Mouse (Mus musculus) heart, postnatal 0 days (tissue): ENCODE results near the gene Rbfox1.

Experiments
- CTCF ChIP-seq: IDR thresholded peaks from 2 replicates; pipeline ENCODE4 v1.5.1; 2016; ENCODE audit warnings: antibody characterized with exemption, control low read depth, low read depth
- EP300 ChIP-seq: IDR thresholded peaks from 2 replicates; pipeline ENCODE4 v1.6.1; 2016; ENCODE audit warnings: antibody characterized with exemption, low read depth

DNA sequence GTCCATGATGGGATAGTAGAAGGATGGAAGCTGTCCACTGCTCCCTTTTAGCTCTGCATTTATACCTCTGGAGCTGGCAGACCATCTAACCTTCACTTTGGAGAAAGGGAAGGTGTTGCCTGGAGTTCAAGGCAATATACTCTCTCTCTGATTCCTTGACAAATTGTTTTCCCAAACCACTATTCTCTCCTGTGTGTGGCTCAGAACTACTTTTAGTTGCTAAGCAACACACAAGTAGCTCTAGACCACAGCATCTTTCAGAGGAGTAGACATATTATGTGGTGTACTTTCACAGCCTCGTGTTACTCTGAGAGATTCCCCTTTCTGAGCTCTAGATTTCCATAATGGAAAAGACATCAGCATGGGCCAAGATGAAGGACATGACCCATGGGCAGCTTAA is 417.9 kb downstream of the Rbfox1 start:
- no peak for TF ChIP-seq CTCF
- no peak for TF ChIP-seq EP300
